Mouse (Mus musculus) erythroblast, embryonic 14.5 days (primary cell): ENCODE results near the gene Prss56.

ENCODE experiments used
- GATA1 ChIP-seq: IDR thresholded peaks from 2 replicates; pipeline ENCODE4 v1.6.1; 2012; ENCODE audit warnings: low read length, inconsistent platforms, mixed read lengths
- TAL1 ChIP-seq: IDR thresholded peaks from 3 replicates; pipeline ENCODE4 v1.6.1; 2012; ENCODE audit warnings: low read length, inconsistent platforms, mixed read lengths

GRCm38 (mm10) chr1:87205502-87205901 lies 22.4 kb downstream of the Prss56 start:
- TF ChIP-seq GATA1: no peak
- no peak for TF ChIP-seq TAL1
